In genomic region chr3:100547162-100547912, GRCm38 (mm10) we compare ENCODE assay signal across 15 mouse cellular contexts. TPM values are rescaled to one million over a fixed set of nuclear protein-coding genes. Genes with fewer than 3 reads are reported as not detected.
DNase-seq lines count a peak whose midpoint lies in the region; ATAC-seq lines count a peak whose summit lies in the region.
"Had no signal": no experiment of that assay in that cellular context is flagged by ENCODE, and none has a peak within 500 bp of the region (broad histone marks: within the 10 kb centered on the region; RNA-seq: fewer than 3 reads in every experiment).

No protein-coding gene starts in this region.

- H3K4me1 ChIP-seq in heart, embryonic 11.5 days (ENCODE audit: control insufficient read depth, insufficient read depth, low read length), result no peaks in the 10 kb centered on the region
- no peaks in the 10 kb centered on the region for H3K4me1 ChIP-seq in forebrain, embryonic 15.5 days
- H3K4me1 ChIP-seq: hindbrain, embryonic 15.5 days; limb, embryonic 12.5 days; neural tube, embryonic 12.5 days had no signal

- H3K4me2 ChIP-seq in heart, embryonic 11.5 days, result no peak overlapping the region
- H3K4me2 ChIP-seq in forebrain, embryonic 15.5 days (replicated peaks), result no peak overlapping the region
- H3K4me2 ChIP-seq: hindbrain, embryonic 15.5 days; limb, embryonic 12.5 days; neural tube, embryonic 12.5 days had no signal

- no peaks in the 10 kb centered on the region for H3K36me3 ChIP-seq in heart, embryonic 11.5 days (ENCODE audit: control insufficient read depth, insufficient read depth, low read length)
- H3K36me3 ChIP-seq in forebrain, embryonic 15.5 days, result no peaks in the 10 kb centered on the region
- H3K36me3 ChIP-seq: hindbrain, embryonic 15.5 days; limb, embryonic 12.5 days; neural tube, embryonic 12.5 days had no signal

- H3K27me3 ChIP-seq in heart, embryonic 11.5 days (ENCODE audit: control insufficient read depth, insufficient read depth, low read length), result no peaks in the 10 kb centered on the region
- H3K27me3 ChIP-seq in forebrain, embryonic 15.5 days, result no peaks in the 10 kb centered on the region
- H3K27me3 ChIP-seq: hindbrain, embryonic 15.5 days; limb, embryonic 12.5 days; neural tube, embryonic 12.5 days had no signal

- H3K9me3 ChIP-seq in heart, embryonic 11.5 days (replicated peaks; ENCODE audit: control insufficient read depth, low read length), result no peaks in the 10 kb centered on the region
- H3K9me3 ChIP-seq in forebrain, embryonic 15.5 days, result no peaks in the 10 kb centered on the region
- H3K9me3 ChIP-seq: hindbrain, embryonic 15.5 days; limb, embryonic 12.5 days; neural tube, embryonic 12.5 days had no signal

- no peak overlapping the region for H3K27ac ChIP-seq in heart, embryonic 11.5 days (ENCODE audit: low read depth, low read length)
- no peak overlapping the region for H3K27ac ChIP-seq in forebrain, embryonic 15.5 days (replicated peaks)
- H3K27ac ChIP-seq: hindbrain, embryonic 15.5 days; limb, embryonic 12.5 days; neural tube, embryonic 12.5 days had no signal

- H3K9ac ChIP-seq in heart, embryonic 11.5 days (ENCODE audit: low read depth, low read length), result no peak overlapping the region
- H3K9ac ChIP-seq in forebrain, embryonic 15.5 days (replicated peaks), result no peak overlapping the region
- H3K9ac ChIP-seq: hindbrain, embryonic 15.5 days; limb, embryonic 12.5 days; neural tube, embryonic 12.5 days had no signal

- peak; percentile 81; the same call in 1 of the 2 replicates for ATAC-seq in heart, embryonic 11.5 days (replicated peaks; ENCODE audit: insufficient number of reproducible peaks, low FRiP score, low TSS enrichment)
- ATAC-seq in erythroid progenitor cell, adult 5-6 weeks (replicated peaks; ENCODE audit: low FRiP score, poor library complexity, severe bottlenecking), result peak; percentile 92
- peak; percentile 38; the same call in 1 of the 2 replicates for ATAC-seq in megakaryocyte, adult 5-6 weeks (ENCODE audit: poor library complexity, severe bottlenecking)
- no peak for ATAC-seq in forebrain, embryonic 15.5 days (replicated peaks)
- ATAC-seq: midbrain, embryonic 16.5 days had no signal

- H3K4me3 ChIP-seq in heart, embryonic 11.5 days (ENCODE audit: low read depth, low read length), result no peak overlapping the region
- no peak overlapping the region for H3K4me3 ChIP-seq in forebrain, embryonic 15.5 days
- H3K4me3 ChIP-seq: hindbrain, embryonic 15.5 days; limb, embryonic 12.5 days; neural tube, embryonic 12.5 days had no signal

- WGBS in heart, embryonic 11.5 days (ENCODE audit: insufficient replicate concordance), result 60% methylated on average over 10 of the region's 10 CpGs
- 86% methylated on average over 10 of the region's 10 CpGs for WGBS in forebrain, embryonic 15.5 days

- intact Hi-C loops in heart, postnatal 10 days (cut with DNase I), result no loop called here

- DNase-seq in heart, postnatal 10 days, result no peak
- peak; percentile 100 for DNase-seq in MEL-GATA-1-ER (ENCODE audit: extremely low read depth, low read depth)
- DNase-seq in layer of hippocampus, adult 11-12 months (ENCODE audit: low spot score), result no peak
- DNase-seq in thymus, postnatal 4 days, result no peak
- DNase-seq: B cell, adult 2 months; lung, postnatal 4 days; thymus, postnatal 14 days had no signal

RNA-seq across cellular contexts. Expression of gene Tent5c, which starts 58.2 kb away (rescaled TPM):
- 7.4 and 8.3 TPM in 2 replicates for polyA plus RNA-seq in heart, embryonic 11.5 days (2014; fragmentation: Nextera tagmentation; extraction: Ambion mirVana)
- 10 to 100 TPM; 20.8 to 44.2 TPM for total RNA-seq in heart, postnatal 10 days (2021)
- 149 and 155 TPM in 2 replicates for total RNA-seq in erythroid progenitor cell, adult 5-6 weeks (2015; ENCODE audit: low replicate concordance)
- 207 and 233 TPM in 2 replicates for total RNA-seq in erythroid progenitor cell, adult 5-6 weeks (2017; ENCODE audit: low replicate concordance)
- 1.1 and 1.8 TPM in 2 replicates for total RNA-seq in megakaryocyte, adult 5-6 weeks (2015)
- total RNA-seq in megakaryocyte, adult 5-6 weeks (2017), result 2.2 and 3.9 TPM in 2 replicates
- polyA plus RNA-seq in forebrain, embryonic 15.5 days (2015; fragmentation: Nextera tagmentation; extraction: Ambion mirVana), result 3.1 and 3.2 TPM in 2 replicates

Comparison
In these comparisons a context has a peak if more than half of its experiments do, and no peak if none do; other contexts are left out.
1. RNA of gene Tent5c, which starts 58.2 kb away (total RNA-seq): 149 to 233 TPM in erythroid progenitor cell, adult 5-6 weeks and 20.8 to 44.2 TPM in heart, postnatal 10 days; 1.1 to 3.9 TPM in megakaryocyte, adult 5-6 weeks; every median in the first group is over 4 times any median in the second.